Mouse (Mus musculus) liver, adult 2 months (tissue): ENCODE measurements around the gene Ier5l. TPM values are rescaled to one million over a fixed set of nuclear protein-coding genes. Genes with fewer than 3 reads are reported as not detected.

ENCODE experiments used
- DNase-seq: peaks from one replicate; pipeline ENCODE4 v3.0.0-alpha.2; 2011; ENCODE audit warnings: low read depth, low spot score; ENCODE audit errors: extremely low read depth
- H3K27ac ChIP-seq: fragments of 200-500 bp; replicated peaks from 2 replicates; pipeline ENCODE4 v1.5.1; 2012; ENCODE audit warnings: low read depth, mild to moderate bottlenecking, control low read depth, inconsistent platforms, low read length; ENCODE audit not compliant: insufficient read depth
- H3K27me3 ChIP-seq: fragments of 200-500 bp; 2 replicates; pipeline ENCODE4 v1.6.1; 2012; ENCODE audit warnings: mild to moderate bottlenecking, moderate library complexity, low read length, inconsistent platforms; ENCODE audit not compliant: control insufficient read depth, insufficient read depth
- H3K36me3 ChIP-seq: fragments of 200-500 bp; 2 replicates; pipeline ENCODE4 v1.6.1; 2012; ENCODE audit warnings: low read length, inconsistent platforms; ENCODE audit not compliant: control insufficient read depth, insufficient read depth
- H3K4me1 ChIP-seq: fragments of 200-500 bp; 2 replicates; pipeline ENCODE4 v1.6.1; 2011; ENCODE audit warnings: low read length; ENCODE audit not compliant: control insufficient read depth, insufficient read depth
- H3K4me3 ChIP-seq: fragments of 200-500 bp; 2 replicates; pipeline ENCODE4 v1.5.1; 2011; ENCODE audit warnings: low read depth, mild to moderate bottlenecking, control low read depth, low read length, moderate library complexity; ENCODE audit not compliant: insufficient read depth
- H3K79me2 ChIP-seq: fragments of 200-500 bp; 2 replicates; pipeline ENCODE4 v1.6.1; 2012; ENCODE audit warnings: inconsistent platforms, mild to moderate bottlenecking, low read length, moderate library complexity; ENCODE audit not compliant: control insufficient read depth, insufficient read depth
- H3K9ac ChIP-seq: fragments of 200-500 bp; 2 replicates; pipeline ENCODE4 v1.6.1; 2012; ENCODE audit warnings: low read depth, mild to moderate bottlenecking, control low read depth, inconsistent platforms, low read length
- CTCF ChIP-seq: fragments of 200-500 bp; IDR thresholded peaks from 2 replicates; pipeline ENCODE4 v1.5.1; 2011; ENCODE audit warnings: low read depth, low read length, control low read depth
- POLR2A ChIP-seq: fragments of 200-500 bp; IDR thresholded peaks from 2 replicates; pipeline ENCODE4 v1.6.1; 2011; ENCODE audit warnings: low read length, control low read depth; ENCODE audit not compliant: insufficient read depth; ENCODE audit errors: extremely low read depth
- WGBS: fragments of 180-500 bp; shearing (Covaris S2); methylation state at CpG from one replicate; pipeline ENCODE4 v1.1.7; 2018; 5-methylcytosine and 5-hydroxymethylcytosine counted together
- polyA plus RNA-seq: library from polyadenylated mRNA; depleted of rRNA; stranded (reverse); fragments of >200 nt; gene quantifications from 2 replicates; pipeline ENCODE4 v1.2.3, GENCODE M21; 2012; rRNA removed
- total RNA-seq: library from RNA; depleted of rRNA; stranded (reverse); fragments of >200 nt; gene quantifications from 2 replicates; pipeline ENCODE4 v1.2.3, GENCODE M21; 2014; rRNA removed

Gene Ier5l
- 0.54 and 0.55 TPM in 2 replicates for total RNA-seq
- 1.1 TPM in 2 replicates for polyA plus RNA-seq

GRCm38 (mm10) chr2:30474039-30474438 is at the start of gene Ier5l:
Ier5l (minus strand) TSS chr2:30474219.
- Histone ChIP-seq H3K4me1 (0 out of 2 replicates have a peak, but pooled peaks cover 3% of the 10 kb centered on the region), H3K79me2 (no peaks in the 10 kb centered on the region), H3K27me3 (peaks cover 14% of the 10 kb centered on the region), H3K4me3 (peak within 1 kb of the TSS; percentile 82), H3K9ac (peak within 1 kb of the TSS; percentile 89), H3K27ac (peak within 1 kb of the TSS; percentile 79), H3K36me3 (no peaks in the 10 kb centered on the region)
- TF ChIP-seq POLR2A (peak; percentile 91), CTCF (no peak)
- peak; percentile 36 for DNase-seq
- 2% methylated on average over 37 of the region's 37 CpGs for WGBS

- no peak overlapping the region for H3K9ac ChIP-seq
- H3K4me3 ChIP-seq = no peak overlapping the region
- 18% methylated on average over 8 of the region's 8 CpGs for WGBS
- H3K4me1 ChIP-seq = no peaks in the 10 kb centered on the region
- H3K27ac ChIP-seq = no peak overlapping the region
- H3K36me3 ChIP-seq = no peaks in the 10 kb centered on the region
- DNase-seq = peak; percentile 71
- no peak for TF ChIP-seq CTCF
- no peaks in the 10 kb centered on the region for H3K79me2 ChIP-seq
- H3K27me3 ChIP-seq = no peaks in the 10 kb centered on the region
Observed at GRCm38 (mm10) chr2:30523727-30524126, 49.7 kb upstream of the Ier5l start.

- Histone ChIP-seq H3K27me3 (no peaks in the 10 kb centered on the region), H3K9ac (no peak overlapping the region), H3K27ac (no peak overlapping the region), H3K79me2 (no peaks in the 10 kb centered on the region), H3K36me3 (no peaks in the 10 kb centered on the region), H3K4me1 (no peaks in the 10 kb centered on the region), H3K4me3 (no peak overlapping the region)
- WGBS = 84% methylated on average over 16 of the region's 16 CpGs
- TF ChIP-seq CTCF (no peak), POLR2A (no peak)
- DNase-seq = no peak
Observed at GRCm38 (mm10) chr2:30510711-30511380, 36.8 kb upstream of the Ier5l start.

DNA sequence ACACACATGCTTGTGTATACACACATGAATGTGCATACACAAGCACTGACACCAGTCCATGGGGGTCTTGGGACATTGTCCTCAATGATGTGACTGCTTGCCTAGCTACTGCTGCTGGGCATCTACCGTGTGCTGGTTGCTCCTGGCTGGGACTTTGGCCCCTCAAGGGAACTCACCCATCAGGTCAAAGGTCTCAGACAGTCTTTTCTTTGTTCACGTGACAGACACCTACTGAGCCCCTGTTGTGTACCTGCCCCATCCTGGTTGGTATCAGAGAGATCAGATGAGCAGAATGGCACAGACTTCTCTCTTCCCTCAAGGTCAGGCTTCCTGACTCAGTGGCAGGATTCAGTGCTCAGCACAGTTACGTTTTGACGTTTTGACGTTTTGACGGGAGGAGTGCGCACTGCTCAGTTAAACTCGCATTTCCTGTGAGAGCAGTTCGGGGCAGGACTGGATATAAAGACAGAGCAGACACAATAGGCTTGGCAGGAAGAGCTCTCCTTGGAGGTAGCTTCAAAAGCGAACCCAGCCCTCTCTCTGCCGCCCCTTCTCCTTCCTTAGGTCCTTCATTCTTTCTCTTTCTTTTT is 33.2 kb upstream of the Ier5l start:
- no peaks in the 10 kb centered on the region for H3K79me2 ChIP-seq
- TF ChIP-seq CTCF (no peak), POLR2A (no peak)
- peak; percentile 27 for DNase-seq

GRCm38 (mm10) chr2:30503677-30504621 is 29.9 kb upstream of the Ier5l start:
- H3K27ac ChIP-seq = no peak overlapping the region
- TF ChIP-seq CTCF (no peak), POLR2A (no peak)
- H3K9ac ChIP-seq = no peak overlapping the region
- 72% methylated on average over 23 of the region's 23 CpGs for WGBS
- H3K36me3 ChIP-seq = no peaks in the 10 kb centered on the region
- no peaks in the 10 kb centered on the region for H3K79me2 ChIP-seq
- H3K4me3 ChIP-seq = no peak overlapping the region
- H3K4me1 ChIP-seq = no peaks in the 10 kb centered on the region
- DNase-seq = no peak
- H3K27me3 ChIP-seq = no peaks in the 10 kb centered on the region

More for the DNA sequence above, 33.2 kb upstream of the Ier5l start:
- no peak overlapping the region for H3K4me3 ChIP-seq
- H3K4me1 ChIP-seq = no peaks in the 10 kb centered on the region
- no peaks in the 10 kb centered on the region for H3K27me3 ChIP-seq
- no peak overlapping the region for H3K9ac ChIP-seq
- H3K27ac ChIP-seq = no peak overlapping the region
- 38% methylated on average over 11 of the region's 11 CpGs for WGBS
- no peaks in the 10 kb centered on the region for H3K36me3 ChIP-seq

GRCm38 (mm10) chr2:30501701-30502100 is 27.7 kb upstream of the Ier5l start:
- DNase-seq = no peak
- 85% methylated on average over 7 of the region's 7 CpGs for WGBS
- Histone ChIP-seq H3K27ac (no peak overlapping the region), H3K4me1 (no peaks in the 10 kb centered on the region), H3K79me2 (no peaks in the 10 kb centered on the region), H3K4me3 (no peak overlapping the region), H3K9ac (no peak overlapping the region), H3K36me3 (no peaks in the 10 kb centered on the region), H3K27me3 (no peaks in the 10 kb centered on the region)
- TF ChIP-seq CTCF = no peak
- TF ChIP-seq POLR2A = no peak
